Mouse (Mus musculus): ENCODE measurements around the gene A2ml1. TPM values are rescaled to one million over a fixed set of nuclear protein-coding genes. Genes with fewer than 3 reads are reported as not detected.

A2ml1 gene
- polyA plus RNA-seq, 1 experiment from 2014 or later: 2.7 TPM

DNA sequence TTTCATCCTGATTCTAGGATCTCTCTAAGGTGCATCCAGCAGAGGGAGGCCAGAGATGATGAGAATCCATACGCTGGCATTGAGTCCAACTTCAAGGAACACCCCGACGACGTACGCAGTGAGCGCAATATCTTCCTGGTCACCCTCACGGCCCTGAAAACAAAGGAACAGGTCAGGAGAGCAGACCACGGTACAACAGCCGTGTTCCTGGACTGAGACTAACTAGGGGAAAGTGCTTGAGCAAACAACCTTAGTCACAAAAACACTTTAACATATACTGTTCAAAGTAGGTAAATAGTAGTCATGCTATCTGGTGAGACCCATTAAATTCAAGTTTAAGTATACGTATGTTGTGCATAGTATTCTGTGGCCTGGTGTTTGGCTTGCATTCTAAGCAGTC, 32.9 kb downstream of the A2ml1 start:
- no peaks in the 10 kb centered on the region for H3K36me3 ChIP-seq
- H3K27me3 ChIP-seq: no peaks in the 10 kb centered on the region
- no peak overlapping the region for H3K4me2 ChIP-seq
- no peak for ATAC-seq (ENCODE audit: low FRiP score, low read depth)
- no peaks in the 10 kb centered on the region for H3K9me3 ChIP-seq
- no peak overlapping the region for H3K4me3 ChIP-seq
- no peak overlapping the region for H3K9ac ChIP-seq
- H3K27ac ChIP-seq (replicated peaks): no peak overlapping the region
- 91% methylated on average over 10 of the region's 10 CpGs for WGBS
- H3K4me1 ChIP-seq (replicated peaks): no peaks in the 10 kb centered on the region

DNA sequence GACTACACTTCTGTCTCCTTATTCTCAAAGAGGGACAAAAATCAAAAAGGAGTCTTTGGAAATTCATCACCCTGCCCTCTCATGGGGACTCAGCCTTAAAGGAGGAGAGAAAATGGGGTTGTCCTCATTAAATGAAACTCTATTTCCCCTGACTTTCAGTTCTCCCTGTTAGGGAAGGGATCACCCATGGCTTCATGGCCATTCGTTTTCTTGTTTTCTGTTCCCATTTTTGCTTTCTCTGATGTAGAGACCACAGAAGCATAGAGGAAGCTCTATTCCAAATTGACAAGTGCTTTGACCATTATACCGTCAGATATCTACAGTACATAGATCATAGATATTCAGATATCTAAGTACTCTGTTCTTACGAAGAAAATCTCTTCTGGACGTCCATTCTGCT, 36.0 kb downstream of the A2ml1 start:
- H3K27ac ChIP-seq (replicated peaks): no peak overlapping the region
- H3K9me3 ChIP-seq: no peaks in the 10 kb centered on the region
- no peak overlapping the region for H3K4me3 ChIP-seq
- no peak overlapping the region for H3K9ac ChIP-seq
- WGBS: 89% methylated on average over 4 of the region's 4 CpGs
- H3K36me3 ChIP-seq: no peaks in the 10 kb centered on the region
- no peak overlapping the region for H3K4me2 ChIP-seq
- no peak for ATAC-seq (ENCODE audit: low FRiP score, low read depth)
- no peaks in the 10 kb centered on the region for H3K27me3 ChIP-seq
- no peaks in the 10 kb centered on the region for H3K4me1 ChIP-seq (replicated peaks)

- Histone ChIP-seq H3K36me3 (no peaks in the 10 kb centered on the region), H3K4me3 (no peak overlapping the region), H3K9ac (no peak overlapping the region), H3K9me3 (no peaks in the 10 kb centered on the region), H3K4me2 (no peak overlapping the region), H3K4me1 (replicated peaks) (no peaks in the 10 kb centered on the region), H3K27ac (replicated peaks) (no peak overlapping the region), H3K27me3 (no peaks in the 10 kb centered on the region)
- 85% methylated on average over 13 of the region's 13 CpGs for WGBS
- ATAC-seq (ENCODE audit: low FRiP score, low read depth): no peak
Observed at GRCm38 (mm10) chr6:128543226-128543625, 38.2 kb downstream of the A2ml1 start.

GRCm38 (mm10) chr6:128535250-128535649, 46.2 kb downstream of the A2ml1 start:
- ATAC-seq (ENCODE audit: low FRiP score, low read depth): no peak
- no peaks in the 10 kb centered on the region for H3K36me3 ChIP-seq
- no peaks in the 10 kb centered on the region for H3K27me3 ChIP-seq
- H3K4me1 ChIP-seq (replicated peaks): no peaks in the 10 kb centered on the region
- H3K4me3 ChIP-seq: no peak overlapping the region
- H3K4me2 ChIP-seq: no peak overlapping the region
- H3K27ac ChIP-seq (replicated peaks): no peak overlapping the region
- H3K9ac ChIP-seq: no peak overlapping the region
- no peaks in the 10 kb centered on the region for H3K9me3 ChIP-seq
- 95% methylated on average over 2 of the region's 2 CpGs for WGBS

DNA sequence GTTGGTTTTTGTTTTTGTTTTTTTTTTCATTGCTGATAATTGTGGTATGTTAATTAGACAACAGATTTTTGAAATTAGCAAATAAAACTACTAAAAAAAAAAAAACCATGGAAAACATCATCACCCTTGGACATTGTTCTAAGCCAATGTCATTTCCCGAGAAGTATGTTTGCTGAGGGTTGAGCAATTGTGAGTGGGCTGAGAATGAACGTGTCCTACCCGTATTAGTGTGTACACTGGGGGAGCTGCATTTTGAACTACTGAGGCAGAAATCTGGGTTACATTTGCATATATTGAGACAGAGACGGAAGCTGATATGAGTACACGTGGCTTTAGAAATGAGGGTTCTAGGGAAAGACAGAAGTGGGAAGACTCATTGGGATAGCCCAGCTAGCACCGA, 48.1 kb downstream of the A2ml1 start:
- Histone ChIP-seq H3K27me3 (no peaks in the 10 kb centered on the region), H3K36me3 (no peaks in the 10 kb centered on the region), H3K4me3 (no peak overlapping the region), H3K4me2 (no peak overlapping the region), H3K9me3 (no peaks in the 10 kb centered on the region), H3K9ac (no peak overlapping the region), H3K27ac (replicated peaks) (no peak overlapping the region), H3K4me1 (replicated peaks) (no peaks in the 10 kb centered on the region)
- WGBS: 90% methylated on average over 6 of the region's 6 CpGs
- ATAC-seq (ENCODE audit: low FRiP score, low read depth): no peak

- H3K4me2 ChIP-seq: no peak overlapping the region
- no peaks in the 10 kb centered on the region for H3K4me1 ChIP-seq (replicated peaks)
- H3K36me3 ChIP-seq: no peaks in the 10 kb centered on the region
- 92% methylated on average over 9 of the region's 9 CpGs for WGBS
- no peaks in the 10 kb centered on the region for H3K27me3 ChIP-seq
- no peak for ATAC-seq (ENCODE audit: low FRiP score, low read depth)
- no peaks in the 10 kb centered on the region for H3K9me3 ChIP-seq
- H3K27ac ChIP-seq (replicated peaks): no peak overlapping the region
- H3K9ac ChIP-seq: no peak overlapping the region
- H3K4me3 ChIP-seq: no peak overlapping the region
Observed at GRCm38 (mm10) chr6:128532701-128533100, 48.7 kb downstream of the A2ml1 start.

DNA sequence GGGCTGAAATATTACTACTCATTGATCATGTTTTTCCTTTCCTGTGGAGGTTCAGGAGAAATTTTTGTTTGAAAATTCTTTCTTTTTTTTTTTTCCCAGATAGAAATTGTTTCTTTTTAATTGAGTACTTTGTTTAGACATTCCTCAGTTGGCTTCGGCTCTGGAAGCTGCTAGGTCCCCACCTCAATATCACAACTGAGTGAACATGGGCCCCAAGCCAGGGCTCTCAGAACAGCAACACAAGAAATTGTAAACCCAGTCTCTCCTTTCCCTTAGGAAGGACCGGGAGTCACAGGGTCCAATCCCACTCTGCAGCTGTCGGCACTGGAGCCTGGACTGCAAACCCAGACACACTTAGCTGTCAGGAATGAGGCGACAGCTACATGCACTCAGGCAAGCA, 52.9 kb downstream of the A2ml1 start:
- Histone ChIP-seq H3K9ac (no peak overlapping the region), H3K4me3 (no peak overlapping the region), H3K36me3 (no peaks in the 10 kb centered on the region), H3K4me2 (no peak overlapping the region), H3K27ac (replicated peaks) (no peak overlapping the region), H3K9me3 (no peaks in the 10 kb centered on the region), H3K4me1 (replicated peaks) (no peaks in the 10 kb centered on the region), H3K27me3 (no peaks in the 10 kb centered on the region)
- ATAC-seq (ENCODE audit: low FRiP score, low read depth): no peak
- WGBS: 77% methylated on average over 4 of the region's 4 CpGs

- WGBS: 89% methylated on average over 1 of the region's 1 CpGs
- H3K27ac ChIP-seq (replicated peaks): no peak overlapping the region
- H3K9me3 ChIP-seq: no peaks in the 10 kb centered on the region
Observed at GRCm38 (mm10) chr6:128527110-128527509, 54.3 kb downstream of the A2ml1 start.

GRCm38 (mm10) chr6:128526601-128527000, 54.8 kb downstream of the A2ml1 start, which contains the start of gene Pzp:
Gene Pzp, minus strand, starts transcription at chr6:128526720.
- Histone ChIP-seq H3K36me3 (no peaks in the 10 kb centered on the region), H3K27me3 (no peaks in the 10 kb centered on the region), H3K4me2 (no peak within 1 kb of the TSS), H3K9ac (no peak within 1 kb of the TSS), H3K4me3 (no peak within 1 kb of the TSS), H3K9me3 (no peaks in the 10 kb centered on the region), H3K4me1 (replicated peaks) (no peaks in the 10 kb centered on the region), H3K27ac (replicated peaks) (no peak within 1 kb of the TSS)
- WGBS: 89% methylated on average over 4 of the region's 4 CpGs
- no peak for ATAC-seq (ENCODE audit: low FRiP score, low read depth)

More at GRCm38 (mm10) chr6:128527110-128527509, 54.3 kb downstream of the A2ml1 start:
- Histone ChIP-seq H3K9ac (no peak overlapping the region), H3K4me3 (no peak overlapping the region), H3K27me3 (no peaks in the 10 kb centered on the region), H3K4me2 (no peak overlapping the region), H3K36me3 (no peaks in the 10 kb centered on the region), H3K4me1 (replicated peaks) (no peaks in the 10 kb centered on the region)
- no peak for ATAC-seq (ENCODE audit: low FRiP score, low read depth)

- Histone ChIP-seq H3K4me1 (replicated peaks) (no peaks in the 10 kb centered on the region), H3K27me3 (no peaks in the 10 kb centered on the region), H3K36me3 (no peaks in the 10 kb centered on the region), H3K4me3 (no peak overlapping the region), H3K9me3 (no peaks in the 10 kb centered on the region), H3K4me2 (no peak overlapping the region), H3K27ac (replicated peaks) (no peak overlapping the region), H3K9ac (no peak overlapping the region)
- no peak for ATAC-seq (ENCODE audit: low FRiP score, low read depth)
- WGBS: 98% methylated on average over 4 of the region's 4 CpGs
Observed at GRCm38 (mm10) chr6:128525801-128526200, 55.6 kb downstream of the A2ml1 start.

GRCm38 (mm10) chr6:128523360-128523759, 58.0 kb downstream of the A2ml1 start:
- 93% methylated on average over 3 of the region's 3 CpGs for WGBS
- Histone ChIP-seq H3K4me2 (no peak overlapping the region), H3K4me3 (no peak overlapping the region)

GRCm38 (mm10) chr6:128519159-128519558, 62.2 kb downstream of the A2ml1 start:
- Histone ChIP-seq H3K27me3 (no peaks in the 10 kb centered on the region), H3K4me3 (no peak overlapping the region), H3K9me3 (0 out of 2 replicates have a peak, but pooled peaks cover 3% of the 10 kb centered on the region), H3K36me3 (no peaks in the 10 kb centered on the region), H3K9ac (no peak overlapping the region), H3K4me2 (no peak overlapping the region), H3K4me1 (replicated peaks) (no peaks in the 10 kb centered on the region), H3K27ac (replicated peaks) (no peak overlapping the region)
- no peak for ATAC-seq (ENCODE audit: low FRiP score, low read depth)
- 93% methylated on average over 7 of the region's 7 CpGs for WGBS

More at GRCm38 (mm10) chr6:128523360-128523759, 58.0 kb downstream of the A2ml1 start:
- ATAC-seq (ENCODE audit: low FRiP score, low read depth): no peak
- Histone ChIP-seq H3K27ac (replicated peaks) (no peak overlapping the region), H3K4me1 (replicated peaks) (no peaks in the 10 kb centered on the region), H3K9ac (no peak overlapping the region), H3K36me3 (no peaks in the 10 kb centered on the region), H3K27me3 (no peaks in the 10 kb centered on the region), H3K9me3 (no peaks in the 10 kb centered on the region)

DNA sequence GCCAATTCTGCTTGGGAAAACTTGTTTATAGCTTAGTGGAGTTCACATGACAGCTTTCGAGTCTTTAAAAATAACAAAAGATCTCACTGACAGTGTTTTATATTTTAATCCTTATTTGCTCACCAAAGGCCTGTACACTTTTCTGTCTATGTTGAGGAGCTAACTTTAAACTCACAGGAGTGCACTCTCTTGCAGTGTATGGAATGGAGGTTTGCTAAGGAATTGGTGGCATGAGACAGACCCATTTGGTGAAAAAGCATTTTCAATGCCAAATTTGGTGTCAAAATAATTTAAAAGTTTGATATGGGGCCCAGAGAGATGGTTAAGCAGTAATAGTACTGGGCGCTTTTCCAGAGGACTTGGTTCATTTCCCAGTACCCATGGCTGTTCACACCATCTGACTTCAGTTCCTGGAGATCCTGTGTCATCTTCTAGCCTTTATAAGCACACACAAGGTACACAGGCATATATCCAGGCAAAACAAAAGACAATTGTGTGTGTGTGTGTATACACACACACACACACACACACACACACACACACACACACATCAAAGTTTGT, 75.7 kb downstream of the A2ml1 start:
- no peaks in the 10 kb centered on the region for H3K36me3 ChIP-seq
- H3K9me3 ChIP-seq: no peaks in the 10 kb centered on the region
- no peaks in the 10 kb centered on the region for H3K27me3 ChIP-seq
- H3K4me3 ChIP-seq: no peak overlapping the region
- no peak overlapping the region for H3K4me2 ChIP-seq
- no peak overlapping the region for H3K27ac ChIP-seq (replicated peaks)
- 93% methylated on average over 2 of the region's 2 CpGs for WGBS
- ATAC-seq (ENCODE audit: low FRiP score, low read depth): no peak
- no peaks in the 10 kb centered on the region for H3K4me1 ChIP-seq (replicated peaks)
- no peak overlapping the region for H3K9ac ChIP-seq
